Mouse (Mus musculus) gastrocnemius, adult 2 months (tissue): ENCODE data around the gene Lrp2bp. TPM values are rescaled to one million over a fixed set of nuclear protein-coding genes. Genes with fewer than 3 reads are reported as not detected.

Experiments
- DNase-seq: peaks from one replicate; pipeline ENCODE4 v3.0.0; 2022
- H3K27ac ChIP-seq: fragments of 200-600 bp; 2 replicates; pipeline ENCODE4 v1.8.1; 2022; ENCODE audit warnings: mild to moderate bottlenecking
- H3K4me3 ChIP-seq: fragments of 200-600 bp; 2 replicates; pipeline ENCODE4 v1.8.1; 2022; ENCODE audit warnings: mild to moderate bottlenecking, moderate library complexity
- CTCF ChIP-seq: fragments of 200-600 bp; IDR thresholded peaks from 2 replicates; pipeline ENCODE4 v1.8.1; 2022; ENCODE audit warnings: antibody characterized with exemption, mild to moderate bottlenecking, moderate library complexity
- intact Hi-C: fragments of 180-260 bp; cut with DNase I; formaldehyde crosslinking; loops from one replicate; pipeline ENCODE4 v1.15.1; 2025
- long read RNA-seq, 2 experiments: library from polyadenylated mRNA; stranded (forward); transcript quantifications; one replicate each; pipeline ENCODE4 v2.0.0; 2021
- total RNA-seq, 2 experiments: library from RNA; stranded (reverse); gene quantifications; 2 replicates each; pipeline ENCODE4 v1.2.3; 2021

The Lrp2bp gene
- 1 to 10 TPM; 1.9 to 2.2 TPM for total RNA-seq
- long read RNA-seq, experiment 1 = 0 reads
- long read RNA-seq, experiment 2, partial matches to known transcripts = 0 of 2 reads
- long read RNA-seq, experiment 2, other reads (novel, unspliced or antisense) = 0 of 2 reads

DNA sequence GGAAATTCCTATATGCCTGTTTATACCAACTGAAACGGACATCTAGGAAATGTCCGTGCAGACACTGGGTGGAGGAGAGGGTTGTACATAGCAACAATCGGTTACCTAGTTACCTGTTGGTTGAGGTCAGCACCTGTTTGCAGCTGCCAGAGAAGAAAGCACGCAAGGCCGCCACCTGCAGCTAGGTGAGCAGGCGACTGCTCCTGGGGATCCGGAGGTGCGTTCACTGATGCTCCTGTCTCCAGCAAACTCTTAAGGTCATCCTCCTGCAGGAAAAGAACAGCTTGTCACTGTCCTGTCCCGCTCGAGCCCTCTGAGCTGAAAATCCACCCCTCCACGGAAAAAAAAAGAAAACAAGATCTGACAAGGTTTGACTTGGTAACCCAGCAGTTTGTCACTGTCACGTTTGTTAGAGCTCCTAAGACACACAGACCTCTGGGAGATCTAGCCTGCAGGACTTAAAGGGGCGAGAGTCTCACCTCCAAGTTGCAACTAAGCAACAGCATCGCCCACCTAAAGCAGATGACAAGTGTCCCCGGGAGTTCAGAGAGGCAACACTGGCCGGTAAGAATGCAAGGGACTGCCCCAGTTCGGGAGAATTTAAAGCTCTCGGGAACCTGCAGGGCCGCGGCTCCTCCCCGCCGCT is at the start of gene Lrp2bp:
Gene Lrp2bp (plus strand): TSS at position 166 of the 646 bp plus-strand sequence.
- DNase-seq = peak; percentile 32
- TF ChIP-seq CTCF = no peak

DNA sequence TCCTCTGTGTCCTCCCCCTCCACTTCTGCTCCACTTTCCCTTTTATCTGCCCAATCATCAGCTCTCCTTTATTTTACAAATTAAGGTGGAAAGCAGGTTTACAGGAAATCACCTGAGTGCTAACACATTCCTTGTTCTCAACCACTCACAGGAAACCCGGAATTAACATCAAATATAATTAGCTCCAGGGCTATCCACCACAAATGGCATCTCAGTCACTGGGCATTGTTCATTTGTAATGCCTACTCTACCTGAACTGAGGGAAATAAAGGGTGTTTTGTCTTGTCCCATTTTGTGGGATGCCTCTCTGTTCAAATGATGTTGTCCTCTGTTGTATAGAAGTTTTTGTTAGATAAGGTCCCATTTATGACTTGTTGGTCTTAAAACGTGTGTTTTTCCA is 48.5 kb upstream of the Lrp2bp start:
- intact Hi-C loops = no loop called here
- no peak for DNase-seq
- no peak for TF ChIP-seq CTCF
- Histone ChIP-seq H3K27ac (no peak overlapping the region), H3K4me3 (no peak overlapping the region)

More for the DNA sequence above, at the start of gene Lrp2bp:
- Histone ChIP-seq H3K27ac (peak within 1 kb of the TSS; percentile 99), H3K4me3 (peak within 1 kb of the TSS; percentile 83)
- intact Hi-C loops = loop anchor here (5.0 kb wide), 1 partner anchor 153 kb away; the partner anchor contains the start of genes Cfap97 and Snx25

DNA sequence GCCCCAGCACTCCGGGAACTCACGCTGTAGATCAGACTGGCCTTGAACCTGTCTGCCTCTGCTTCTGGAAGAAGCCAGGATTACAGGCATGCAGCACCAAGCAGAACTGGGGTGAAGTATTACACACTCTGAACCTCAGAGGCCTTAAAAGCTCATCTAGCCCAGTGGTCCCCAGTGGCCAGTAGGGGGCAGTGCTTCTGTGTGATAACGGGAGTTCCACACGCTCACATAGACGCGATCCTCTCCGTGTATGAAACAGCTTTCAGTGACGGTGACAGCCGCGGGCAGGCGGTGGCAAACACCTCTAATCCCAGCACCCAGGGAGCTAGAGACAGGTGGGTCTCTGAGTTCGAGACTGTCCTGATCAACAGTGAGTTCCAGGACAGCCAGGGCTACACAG is 28.2 kb upstream of the Lrp2bp start:
- Histone ChIP-seq H3K27ac (no peak overlapping the region), H3K4me3 (no peak overlapping the region)
- intact Hi-C loops = no loop called here
- no peak for DNase-seq
- TF ChIP-seq CTCF = peak; percentile 30

DNA sequence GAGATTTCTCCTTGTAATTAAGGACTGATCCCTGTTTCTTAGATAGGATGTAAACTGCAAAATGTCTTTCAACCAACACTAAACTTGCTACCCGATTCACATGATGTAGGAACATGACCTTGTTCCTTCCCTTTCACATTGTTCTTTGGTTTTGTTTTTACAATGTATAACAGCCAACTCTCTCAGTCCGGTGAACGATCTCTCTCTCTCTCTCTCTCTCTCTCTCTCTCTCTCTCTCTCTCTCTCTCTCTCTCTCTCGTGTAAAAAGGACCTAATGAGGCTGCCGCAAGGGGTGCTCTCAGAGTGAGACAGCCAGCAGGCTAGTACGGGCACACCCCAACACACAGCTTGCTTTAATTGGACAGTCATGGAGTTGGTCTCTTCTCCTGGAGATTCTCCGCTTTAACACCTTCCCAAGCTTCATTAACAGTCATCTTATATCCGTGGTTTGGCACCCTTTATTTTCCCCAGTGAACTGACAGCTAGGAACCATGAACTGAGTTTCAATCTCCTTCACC is 25.1 kb upstream of the Lrp2bp start:
- no peak overlapping the region for H3K27ac ChIP-seq
- TF ChIP-seq CTCF = no peak
- intact Hi-C loops = no loop called here
- no peak for DNase-seq
- H3K4me3 ChIP-seq = no peak overlapping the region

DNA sequence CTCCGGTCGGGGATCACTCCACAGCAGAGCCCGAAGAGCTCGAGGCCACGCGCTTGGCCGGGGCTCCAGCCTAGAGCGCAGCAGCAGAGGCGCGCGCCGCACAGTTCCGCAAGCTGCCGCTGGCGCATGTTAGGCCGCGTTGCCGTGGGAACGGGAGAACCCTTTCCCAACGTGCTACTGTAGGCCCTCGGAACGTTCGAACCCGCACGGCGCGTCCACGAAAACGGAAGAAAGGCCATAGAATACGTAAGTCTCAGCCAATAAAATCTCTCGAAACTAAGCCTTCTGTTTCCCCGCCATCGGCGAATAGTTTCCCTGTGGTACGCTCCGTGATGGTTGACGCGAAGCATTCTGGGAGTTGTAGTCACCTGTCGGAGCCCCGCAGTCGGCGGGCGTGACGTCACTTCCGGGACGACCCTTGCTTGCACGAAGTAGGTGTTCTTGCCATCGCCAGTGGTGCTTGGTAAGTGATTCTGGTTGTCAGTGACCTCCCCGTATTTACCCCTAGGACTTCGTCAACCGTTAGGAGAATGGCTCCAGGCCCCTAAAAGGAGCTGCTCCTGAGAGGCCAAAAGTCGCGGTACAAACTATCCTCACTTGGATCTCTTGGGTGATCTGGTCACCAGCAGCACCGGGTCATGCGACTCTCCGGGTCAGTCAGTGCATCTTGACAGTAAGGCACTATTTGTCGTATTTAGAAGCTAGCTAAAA is 23.8 kb upstream of the Lrp2bp start, which contains the start of the genes 1700029J07Rik and Ufsp2:
Gene 1700029J07Rik (minus strand): TSS at position 127 of the 711 bp plus-strand sequence.
Gene Ufsp2 (plus strand): TSS at position 403 of the 711 bp plus-strand sequence.
- intact Hi-C loops = no loop called here
- peak; percentile 97 for DNase-seq
- peak; percentile 52 for TF ChIP-seq CTCF
- H3K4me3 ChIP-seq = peak within 1 kb of the TSS; percentile 90
- H3K27ac ChIP-seq = peak within 1 kb of the TSS; percentile 92

DNA sequence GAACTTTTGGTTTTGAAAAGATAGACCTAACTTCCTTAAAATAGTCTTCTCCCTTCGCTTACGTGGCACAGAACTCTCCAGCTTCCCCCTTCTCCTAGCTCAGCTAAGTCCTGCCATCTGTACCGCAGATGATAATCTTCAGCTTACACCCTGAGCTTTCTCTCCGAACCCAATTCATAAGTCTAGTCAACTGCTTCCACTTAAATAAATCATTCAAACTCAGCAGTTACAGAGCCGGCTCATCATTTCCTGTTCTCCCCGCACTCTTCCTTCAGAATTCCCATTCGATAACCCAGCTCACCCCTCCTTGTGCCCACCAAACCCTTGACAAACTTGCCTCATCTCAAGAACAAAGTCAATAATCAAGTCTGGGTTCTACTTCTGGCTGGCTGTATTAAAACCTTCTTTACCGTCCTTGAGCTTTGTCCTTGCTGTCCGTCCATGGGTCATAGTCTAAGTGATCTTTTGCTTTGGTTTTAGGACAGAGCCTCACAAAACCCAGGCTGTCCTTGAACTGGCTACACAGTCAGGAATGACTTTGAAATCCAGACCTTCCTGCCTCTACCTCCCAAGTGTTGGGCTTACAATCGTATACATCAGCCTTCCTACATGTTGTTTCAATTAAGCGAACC is 23.1 kb upstream of the Lrp2bp start:
- H3K27ac ChIP-seq = peak overlapping the region; percentile 92
- peak overlapping the region; percentile 90 for H3K4me3 ChIP-seq
- intact Hi-C loops = no loop called here
- DNase-seq = no peak
- TF ChIP-seq CTCF = no peak

DNA sequence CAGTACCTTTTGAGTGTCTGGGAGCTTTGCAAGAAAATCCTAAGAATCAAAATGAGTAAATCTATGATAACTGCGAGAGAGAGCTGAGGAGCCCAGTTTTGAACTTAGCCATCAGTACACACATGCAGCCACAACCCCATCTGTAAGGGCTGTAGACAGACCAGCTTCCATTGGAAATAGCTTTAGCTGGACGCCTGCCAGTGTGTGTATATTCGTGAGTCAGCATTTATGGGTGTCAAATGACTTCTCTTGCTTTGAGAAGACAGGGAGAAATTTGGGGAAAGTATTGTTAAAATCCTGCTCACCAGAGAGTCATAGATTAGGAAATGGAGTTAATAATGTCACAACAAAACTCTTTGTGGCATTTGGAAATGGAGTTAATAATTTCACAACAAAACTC is 12.4 kb upstream of the Lrp2bp start:
- intact Hi-C loops = no loop called here
- Histone ChIP-seq H3K4me3 (no peak overlapping the region), H3K27ac (peak overlapping the region; percentile 53; the same call in 1 of the 2 replicates)
- DNase-seq = peak; percentile 49
- TF ChIP-seq CTCF = no peak

DNA sequence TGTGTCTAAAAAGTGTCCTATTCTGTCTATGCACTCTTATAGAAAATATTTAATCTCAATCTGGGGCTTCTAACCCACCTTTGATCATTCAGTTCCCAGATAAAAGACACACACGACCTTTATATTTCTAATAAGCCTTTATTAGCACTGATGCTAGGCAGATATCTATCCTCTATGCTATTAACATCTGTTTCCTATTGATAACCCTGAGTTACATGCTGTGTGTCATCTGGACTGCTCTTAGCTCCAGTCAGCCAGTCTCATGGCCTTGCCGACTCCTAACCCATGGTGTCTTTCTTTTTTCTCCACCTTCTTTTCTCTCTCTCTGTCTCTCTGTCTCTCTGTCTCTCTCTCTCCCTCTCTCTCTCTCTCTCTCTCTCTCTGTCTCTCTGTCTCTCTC is 10.9 kb upstream of the Lrp2bp start:
- Histone ChIP-seq H3K27ac (no peak overlapping the region), H3K4me3 (no peak overlapping the region)
- intact Hi-C loops = no loop called here
- TF ChIP-seq CTCF = no peak
- no peak for DNase-seq

DNA sequence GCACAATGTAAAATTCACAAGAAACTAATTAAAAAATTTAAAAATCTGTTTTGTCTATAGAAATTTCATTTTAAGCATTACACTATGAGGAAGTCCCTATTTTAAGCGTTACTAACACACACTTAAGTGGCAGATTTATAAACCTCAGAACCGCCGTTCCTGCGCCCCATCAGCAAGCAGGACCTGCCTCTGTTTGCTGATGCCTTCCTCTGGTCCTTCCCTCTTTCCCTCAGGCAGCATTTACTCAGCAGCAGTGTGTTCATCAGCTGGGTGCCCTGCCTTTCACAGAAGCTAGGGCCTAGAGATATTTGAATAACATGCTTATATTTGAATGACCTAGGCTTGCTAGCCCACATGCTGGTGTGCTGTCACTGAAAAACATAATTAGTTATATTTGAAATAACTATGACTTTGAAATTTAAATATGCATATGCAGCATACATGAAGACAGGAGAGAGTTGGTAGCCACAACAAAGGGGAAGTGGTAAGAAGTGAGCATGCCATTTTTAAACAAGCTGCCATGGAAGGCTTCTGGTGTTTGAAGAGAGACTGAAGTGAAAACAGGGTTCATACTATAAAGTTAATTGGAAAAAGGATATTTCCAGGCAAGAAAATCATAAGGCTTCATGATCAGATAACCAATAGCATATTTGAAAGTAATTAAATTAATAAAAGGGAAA is 8.3 kb upstream of the Lrp2bp start:
- no peak overlapping the region for H3K4me3 ChIP-seq

DNA sequence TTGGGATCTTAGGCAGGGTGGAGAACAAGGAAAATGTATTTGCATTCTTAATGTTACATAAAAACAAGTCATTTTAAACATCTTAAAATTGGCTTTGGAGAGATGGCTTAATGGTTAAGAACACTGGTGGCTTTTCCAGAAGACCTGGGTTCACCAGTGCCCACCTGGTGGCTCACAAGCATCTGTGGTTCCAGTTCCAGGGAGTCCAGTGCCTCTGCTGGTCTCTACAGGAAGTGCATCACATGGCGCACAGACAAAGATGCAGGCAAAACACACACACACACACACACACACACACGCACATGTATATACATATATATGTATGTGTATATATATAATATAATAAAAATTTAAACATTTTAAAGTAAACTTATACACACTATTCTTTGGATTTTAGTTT is 5.0 kb upstream of the Lrp2bp start:
- Histone ChIP-seq H3K27ac (no peak overlapping the region), H3K4me3 (no peak overlapping the region)
- peak; percentile 38 for TF ChIP-seq CTCF
- intact Hi-C loops = no loop called here
- no peak for DNase-seq

More for the DNA sequence above, 8.3 kb upstream of the Lrp2bp start:
- intact Hi-C loops = no loop called here
- no peak for TF ChIP-seq CTCF
- no peak overlapping the region for H3K27ac ChIP-seq
- no peak for DNase-seq

DNA sequence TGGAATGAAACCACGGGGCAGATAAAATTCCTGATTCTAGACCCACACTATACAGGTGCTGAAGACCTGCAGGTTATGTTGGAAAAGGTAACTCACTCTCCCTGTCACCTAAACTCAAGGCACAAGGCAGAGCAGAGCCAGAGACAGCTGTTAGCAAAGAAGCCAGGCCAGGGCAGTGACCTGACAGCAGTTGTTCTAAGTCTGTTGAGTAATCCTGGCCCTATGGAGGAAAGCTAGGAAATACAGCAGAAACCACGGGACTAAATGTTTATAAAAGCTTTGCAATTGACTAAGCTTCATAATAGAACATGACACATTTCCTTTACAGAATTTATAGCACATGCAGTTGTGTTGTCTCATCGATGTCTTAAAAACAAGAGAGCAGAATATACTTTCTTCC is 3.5 kb upstream of the Lrp2bp start:
- no peak for DNase-seq
- no peak for TF ChIP-seq CTCF
- H3K4me3 ChIP-seq = no peak overlapping the region
- intact Hi-C loops = loop anchor here (5.0 kb wide), 1 partner anchor 157 kb away; the partner anchor contains the start of genes Cfap97 and Snx25
- H3K27ac ChIP-seq = no peak overlapping the region

DNA sequence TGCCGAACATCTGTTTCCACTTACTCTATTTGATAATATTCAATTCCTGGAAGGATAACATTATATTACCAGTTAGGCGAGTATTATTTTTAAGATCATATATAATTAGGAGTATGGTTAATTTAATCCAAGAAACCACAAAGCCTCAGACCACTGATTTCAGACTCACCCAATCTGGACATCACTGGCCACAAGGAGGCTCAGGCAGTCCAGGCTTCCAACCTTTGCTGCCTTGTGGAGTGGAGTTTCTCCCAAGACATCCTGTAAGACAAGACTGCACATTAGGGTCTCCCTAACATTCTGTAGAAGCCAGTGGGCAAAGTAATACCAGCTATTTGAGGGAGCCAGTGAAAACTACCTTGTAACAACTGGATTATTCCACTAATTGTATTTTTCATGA is 875 bp upstream of the Lrp2bp start:
- TF ChIP-seq CTCF = peak; percentile 24; the same call in 1 of the 2 replicates
- peak overlapping the region; percentile 10; the same call in 1 of the 2 replicates for H3K4me3 ChIP-seq
- intact Hi-C loops = loop anchor here (5.0 kb wide), 1 partner anchor 154 kb away; the partner anchor contains the start of genes Cfap97 and Snx25
- H3K27ac ChIP-seq = no peak overlapping the region
- DNase-seq = no peak
